Mouse (Mus musculus): Measurements from ENCODE around the gene Dhcr24. TPM values are rescaled to one million over a fixed set of nuclear protein-coding genes. Genes with fewer than 3 reads are reported as not detected.

Dhcr24 gene
- total RNA-seq, 2 experiments from 2014 or later = 1.5 to 2.3 TPM

- intact Hi-C loops (cut with DNase I) = no loop called here
- DNase-seq = no peak
These were observed 1.3 kb upstream of the Dhcr24 start for GRCm38 (mm10) chr4:106559343-106560212.

- intact Hi-C loops (cut with DNase I) = no loop called here
- no peak for DNase-seq
These were observed 509 bp upstream of the Dhcr24 start for GRCm38 (mm10) chr4:106560213-106560845.

- intact Hi-C loops (cut with DNase I) = no loop called here
- no peak for DNase-seq
These were observed 1.2 kb downstream of the Dhcr24 start for GRCm38 (mm10) chr4:106562006-106562405.

GRCm38 (mm10) chr4:106562837-106563790 lies 2.3 kb downstream of the Dhcr24 start:
- intact Hi-C loops (cut with DNase I) = no loop called here
- no peak for DNase-seq

GRCm38 (mm10) chr4:106564161-106564560 lies 3.3 kb downstream of the Dhcr24 start:
- intact Hi-C loops (cut with DNase I) = no loop called here
- no peak for DNase-seq

DNA sequence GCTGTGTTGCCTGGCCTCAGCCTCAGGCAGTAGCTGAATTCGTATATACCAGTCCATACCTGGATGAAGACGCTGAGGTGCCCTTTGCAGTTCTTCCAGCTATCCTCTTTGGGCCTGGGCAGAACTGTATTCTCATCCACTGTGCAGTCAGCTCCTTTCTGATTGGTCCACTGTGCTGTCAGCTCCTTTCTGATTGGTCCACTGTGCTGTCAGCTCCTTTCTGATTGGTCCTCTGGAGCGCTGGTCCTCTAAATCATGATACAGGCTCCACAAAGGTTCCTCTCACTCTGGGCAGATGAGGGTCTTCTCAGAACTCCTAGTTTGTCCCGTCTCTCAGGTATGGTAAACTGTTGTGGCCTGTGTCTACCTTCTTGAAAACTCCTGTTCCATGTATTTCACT lies 8.8 kb downstream of the Dhcr24 start:
- intact Hi-C loops (cut with DNase I) = no loop called here
- no peak for DNase-seq

- no peak for DNase-seq
- intact Hi-C loops (cut with DNase I) = no loop called here
These were observed 10.4 kb downstream of the Dhcr24 start for GRCm38 (mm10) chr4:106571081-106571724.

GRCm38 (mm10) chr4:106575022-106575421 lies 14.2 kb downstream of the Dhcr24 start:
- intact Hi-C loops (cut with DNase I) = no loop called here
- no peak for DNase-seq

DNA sequence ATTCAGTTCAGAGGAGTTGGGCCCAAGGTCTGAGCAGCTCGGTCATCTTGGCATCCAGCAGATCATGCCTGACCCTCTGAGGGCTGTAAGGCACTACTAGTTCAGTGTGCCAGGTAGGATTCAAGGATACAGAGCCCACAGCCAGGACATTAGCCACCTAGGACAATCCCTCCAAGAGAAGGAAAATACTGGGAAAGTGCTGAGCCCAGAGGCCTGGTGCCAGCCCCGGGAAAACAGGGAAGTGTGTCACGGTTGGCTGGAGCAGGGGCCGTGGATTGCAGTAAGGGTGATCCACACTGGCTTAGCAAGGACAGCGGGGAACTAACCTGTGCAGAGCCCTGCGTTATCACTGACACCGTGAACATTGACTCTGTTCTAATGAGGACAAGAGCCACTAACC lies 16.7 kb downstream of the Dhcr24 start:
- no peak for DNase-seq

GRCm38 (mm10) chr4:106581176-106581864 lies 20.5 kb downstream of the Dhcr24 start:
- intact Hi-C loops (cut with DNase I) = no loop called here

More for the DNA sequence above, 16.7 kb downstream of the Dhcr24 start:
- intact Hi-C loops (cut with DNase I) = no loop called here

GRCm38 (mm10) chr4:106581865-106582204 lies 21.0 kb downstream of the Dhcr24 start:
- intact Hi-C loops (cut with DNase I) = no loop called here
- no peak for DNase-seq

More at GRCm38 (mm10) chr4:106581176-106581864, 20.5 kb downstream of the Dhcr24 start:
- no peak for DNase-seq

- no peak for DNase-seq
- intact Hi-C loops (cut with DNase I) = no loop called here
These were observed 21.8 kb downstream of the Dhcr24 start for GRCm38 (mm10) chr4:106582428-106583153.

GRCm38 (mm10) chr4:106584665-106585064 lies 23.8 kb downstream of the Dhcr24 start:
- no peak for DNase-seq
- intact Hi-C loops (cut with DNase I) = no loop called here

- intact Hi-C loops (cut with DNase I) = no loop called here
- DNase-seq = no peak
These were observed 26.2 kb downstream of the Dhcr24 start for GRCm38 (mm10) chr4:106587075-106587474.

DNA sequence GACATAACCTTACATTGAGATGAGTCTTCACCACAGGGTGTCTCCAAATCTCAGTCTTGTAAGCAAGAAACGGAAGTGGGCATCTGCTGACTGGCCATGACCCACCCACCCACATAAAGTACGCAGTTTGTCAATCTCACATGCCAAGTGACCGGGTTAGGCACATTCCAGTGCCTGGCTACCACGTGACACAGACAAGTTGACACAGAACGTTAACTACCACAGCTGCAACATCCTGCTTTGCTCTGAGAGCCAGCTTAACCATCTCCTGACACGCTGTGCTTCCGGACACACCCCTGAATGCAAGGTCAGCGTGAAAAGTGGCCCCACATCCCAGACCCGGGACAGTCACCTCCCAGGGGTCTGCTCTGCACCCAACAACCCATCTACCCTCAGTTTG lies 29.3 kb downstream of the Dhcr24 start:
- intact Hi-C loops (cut with DNase I) = no loop called here
- no peak for DNase-seq

DNA sequence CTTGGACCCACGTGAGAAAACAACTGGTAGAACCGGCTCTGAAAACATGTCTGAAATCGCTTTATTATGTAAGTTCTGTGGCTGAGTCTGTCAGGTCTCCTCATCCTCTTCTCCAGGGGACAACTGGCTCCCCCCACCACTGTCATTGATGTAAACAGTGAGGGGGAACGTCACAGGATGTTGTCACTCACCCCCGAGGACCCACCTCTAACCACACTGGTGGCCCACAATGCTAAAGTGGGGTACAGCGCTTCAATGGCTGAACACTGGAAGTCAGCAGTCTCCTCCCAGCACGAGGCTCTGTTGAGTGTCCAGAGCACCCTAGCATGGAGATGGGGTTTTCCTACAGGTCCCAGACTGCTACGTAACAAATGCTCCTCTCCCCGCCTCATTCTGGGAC lies 30.0 kb downstream of the Dhcr24 start:
- DNase-seq = no peak
- intact Hi-C loops (cut with DNase I) = no loop called here

DNA sequence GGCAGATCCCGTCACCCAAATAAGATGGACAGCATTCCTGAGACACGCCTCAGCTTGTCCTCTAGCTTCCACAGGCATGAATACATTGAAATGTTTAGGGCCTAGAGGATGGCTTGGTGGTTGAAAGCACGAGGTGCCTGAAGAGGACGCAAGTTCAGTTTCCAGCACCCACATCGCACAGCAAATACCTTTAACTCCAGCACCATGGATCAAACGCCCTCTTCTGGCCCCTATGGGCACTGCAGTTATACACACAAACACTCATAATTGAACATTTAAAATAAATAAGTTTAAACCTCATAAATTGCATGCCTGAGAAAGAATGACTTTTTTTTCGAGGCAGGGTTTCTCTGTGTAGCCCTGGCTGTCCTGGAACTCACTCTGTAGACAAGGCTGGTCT lies 32.8 kb downstream of the Dhcr24 start:
- DNase-seq = no peak
- intact Hi-C loops (cut with DNase I) = no loop called here

- intact Hi-C loops (cut with DNase I) = no loop called here
- DNase-seq = no peak
These were observed 35.4 kb downstream of the Dhcr24 start for GRCm38 (mm10) chr4:106596200-106596599.

- intact Hi-C loops (cut with DNase I) = no loop called here
- no peak for DNase-seq
These were observed 36.2 kb downstream of the Dhcr24 start for GRCm38 (mm10) chr4:106597055-106597454.
